Mouse (Mus musculus) cortical plate, adult 2 months (tissue): Measurements from ENCODE around the gene Tigar.

Source experiments
- CTCF ChIP-seq: fragments of 200-500 bp; IDR thresholded peaks from 2 replicates; pipeline ENCODE4 v1.5.1; 2011; ENCODE audit warnings: mild to moderate bottlenecking, control low read depth, low read length; ENCODE audit not compliant: insufficient read depth; ENCODE audit errors: extremely low read depth
- POLR2A ChIP-seq: fragments of 200-500 bp; IDR thresholded peaks from 2 replicates; pipeline ENCODE4 v1.6.1; 2011; ENCODE audit warnings: mild to moderate bottlenecking, low read length, control low read depth; ENCODE audit not compliant: insufficient read depth; ENCODE audit errors: extremely low read depth

DNA sequence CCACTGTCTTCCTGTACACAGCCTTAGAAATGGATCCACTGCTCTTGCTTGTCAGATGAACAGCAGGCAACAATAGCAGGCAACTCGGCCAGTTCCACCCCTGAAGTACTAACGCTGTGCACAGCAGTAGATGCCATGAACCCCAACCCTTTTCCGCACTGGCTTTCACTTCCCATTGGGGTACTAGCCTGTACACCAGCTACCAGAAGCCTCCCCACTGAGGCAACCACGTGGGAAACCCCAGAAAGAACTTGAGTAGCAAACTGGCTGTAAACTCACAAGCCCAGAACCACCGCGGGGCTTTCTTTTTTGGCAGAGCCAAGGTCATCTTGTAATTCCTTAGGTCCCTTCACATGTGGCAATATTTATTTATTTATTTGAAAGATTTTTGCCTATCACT is 27.5 kb downstream of the Tigar start:
- TF ChIP-seq POLR2A (no peak), CTCF (no peak)
